Mouse (Mus musculus): Measurements from ENCODE around the gene Kif11.

The Kif11 gene

GRCm38 (mm10) chr19:37375755-37376615 is at the start of gene Kif11:
Gene Kif11, plus strand, starts transcription at chr19:37376403.
- peak; percentile 97 for DNase-seq

GRCm38 (mm10) chr19:37327216-37327615 is 49.0 kb upstream of the Kif11 start:
- DNase-seq = no peak

- DNase-seq = no peak
Observed at GRCm38 (mm10) chr19:37332726-37333125, 43.5 kb upstream of the Kif11 start.

- DNase-seq = no peak
Observed at GRCm38 (mm10) chr19:37333357-37333756, 42.8 kb upstream of the Kif11 start.

GRCm38 (mm10) chr19:37335392-37335791 is 40.8 kb upstream of the Kif11 start:
- no peak for DNase-seq

GRCm38 (mm10) chr19:37337752-37338151 is 38.5 kb upstream of the Kif11 start, which contains the start of gene Ide:
Gene Ide, minus strand, starts transcription at chr19:37337852.
- no peak for DNase-seq

- DNase-seq = no peak
Observed at GRCm38 (mm10) chr19:37340495-37340894, 35.7 kb upstream of the Kif11 start.

- DNase-seq = no peak
Observed at GRCm38 (mm10) chr19:37340931-37341330, 35.3 kb upstream of the Kif11 start.

GRCm38 (mm10) chr19:37343899-37344298 is 32.3 kb upstream of the Kif11 start:
- no peak for DNase-seq

GRCm38 (mm10) chr19:37346258-37346657 is 29.9 kb upstream of the Kif11 start:
- DNase-seq = no peak

GRCm38 (mm10) chr19:37348331-37348730 is 27.9 kb upstream of the Kif11 start:
- no peak for DNase-seq

- no peak for DNase-seq
Observed at GRCm38 (mm10) chr19:37348952-37349351, 27.3 kb upstream of the Kif11 start.

GRCm38 (mm10) chr19:37352756-37353155 is 23.4 kb upstream of the Kif11 start:
- DNase-seq = no peak

GRCm38 (mm10) chr19:37353331-37353730 is 22.9 kb upstream of the Kif11 start:
- DNase-seq = no peak

GRCm38 (mm10) chr19:37360044-37360443 is 16.2 kb upstream of the Kif11 start:
- DNase-seq = no peak

- no peak for DNase-seq
Observed at GRCm38 (mm10) chr19:37362545-37362944, 13.7 kb upstream of the Kif11 start.

GRCm38 (mm10) chr19:37363128-37363939 is 12.9 kb upstream of the Kif11 start:
- DNase-seq = no peak

GRCm38 (mm10) chr19:37368990-37369389 is 7.2 kb upstream of the Kif11 start:
- DNase-seq = no peak

- DNase-seq = no peak
Observed at GRCm38 (mm10) chr19:37369921-37370320, 6.3 kb upstream of the Kif11 start.

GRCm38 (mm10) chr19:37370356-37370755 is 5.8 kb upstream of the Kif11 start:
- no peak for DNase-seq

GRCm38 (mm10) chr19:37374941-37375754 is 1.1 kb upstream of the Kif11 start:
- no peak for DNase-seq

GRCm38 (mm10) chr19:37376841-37377240 is 638 bp downstream of the Kif11 start:
- DNase-seq = no peak

- DNase-seq = no peak
Observed at GRCm38 (mm10) chr19:37377404-37377990, 1.3 kb downstream of the Kif11 start.

Data from cerebellum, adult 8-10 months (tissue).